Comparison of ENCODE assay signal across 21 mouse cellular contexts in genomic region chr11:62012039-62012438, GRCm38 (mm10).
"Had no signal": no experiment of that assay in that cellular context is flagged by ENCODE, and none has a peak within 500 bp of the region (broad histone marks: within the 10 kb centered on the region; RNA-seq: fewer than 3 reads in every experiment).

No protein-coding gene starts in this region.

- H3K36me3 ChIP-seq: limb, embryonic 10.5 days; limb, embryonic 13.5 days; neural tube, embryonic 12.5 days; neural tube, embryonic 15.5 days had no signal

- H3K9me3 ChIP-seq: limb, embryonic 10.5 days; limb, embryonic 13.5 days; neural tube, embryonic 12.5 days; neural tube, embryonic 15.5 days had no signal

- H3K4me2 ChIP-seq: limb, embryonic 13.5 days; midbrain, embryonic 11.5 days; neural tube, embryonic 12.5 days; neural tube, embryonic 15.5 days had no signal

- H3K4me1 ChIP-seq: limb, embryonic 10.5 days; neural tube, embryonic 12.5 days had no signal

- H3K27me3 ChIP-seq: limb, embryonic 13.5 days; neural tube, embryonic 12.5 days; neural tube, embryonic 15.5 days had no signal

- H3K27ac ChIP-seq: kidney, postnatal 0 days; layer of hippocampus, adult 2 months; limb, embryonic 10.5 days; limb, embryonic 13.5 days; liver, embryonic 14.5 days; neural tube, embryonic 12.5 days; neural tube, embryonic 15.5 days had no signal

- H3K4me3 ChIP-seq: layer of hippocampus, adult 2 months; limb, embryonic 10.5 days; limb, embryonic 13.5 days; neural tube, embryonic 12.5 days; neural tube, embryonic 15.5 days had no signal

- H3K9ac ChIP-seq: limb, embryonic 13.5 days; liver, embryonic 14.5 days; neural tube, embryonic 12.5 days; neural tube, embryonic 15.5 days had no signal

- DNase-seq: kidney, adult 18-20 months; kidney, adult 9 months; kidney, postnatal 25 days; layer of hippocampus, adult 9-11 months; lung, adult 2 months; lung, postnatal 14 days; lung, postnatal 4 days; midbrain, embryonic 14.5 days; right cerebral cortex, adult 18-20 months; right cerebral cortex, postnatal 14 days; spleen, adult 18-20 months; thymus, adult 18-20 months; thymus, postnatal 36 days had no signal
